Mouse (Mus musculus): ENCODE results near the gene Uba52. TPM values are rescaled to one million over a fixed set of nuclear protein-coding genes. Genes with fewer than 3 reads are reported as not detected.

The Uba52 gene
- 510 and 535 TPM in 2 replicates for total RNA-seq (2014; rRNA removed)
- polyA plus RNA-seq (2015; fragmentation: Nextera tagmentation; extraction: Ambion mirVana) = 717 and 784 TPM in 2 replicates

- H3K4me2 ChIP-seq (ENCODE audit: low read depth, low read length) = peak within 1 kb of the TSS; percentile 98
- 1% methylated on average over 74 of the region's 74 CpGs for WGBS
Observed at GRCm38 (mm10) chr8:70510228-70510915, at the start of gene Uba52. Uba52 (minus strand) TSS chr8:70510801.

GRCm38 (mm10) chr8:70560096-70560495, 49.5 kb upstream of the Uba52 start:
- Histone ChIP-seq H3K27me3 (ENCODE audit: insufficient read depth, low read length) (no peaks in the 10 kb centered on the region), H3K9ac (replicated peaks; ENCODE audit: low read length) (no peak overlapping the region), H3K27ac (no peak overlapping the region), H3K4me1 (ENCODE audit: insufficient read depth, low read length) (peaks cover 8% of the 10 kb centered on the region; the same call in 1 of the 2 replicates), H3K36me3 (ENCODE audit: insufficient read depth, low read length) (no peaks in the 10 kb centered on the region; the same call in 1 of the 2 replicates), H3K9me3 (ENCODE audit: low read length) (no peaks in the 10 kb centered on the region), H3K4me2 (ENCODE audit: low read depth, low read length) (no peak overlapping the region), H3K4me3 (ENCODE audit: low read length) (no peak overlapping the region)
- DNase-seq (ENCODE audit: low spot score) = peak; percentile 43
- ATAC-seq = peak; percentile 55
- 48% methylated on average over 2 of the region's 2 CpGs for WGBS
- peak; percentile 47 for TF ChIP-seq CTCF (IDR thresholded peaks at IDR 0.05; ENCODE audit: low read depth)

More at GRCm38 (mm10) chr8:70510228-70510915, at the start of gene Uba52:
- Histone ChIP-seq H3K4me3 (ENCODE audit: low read length) (peak within 1 kb of the TSS; percentile 90), H3K36me3 (ENCODE audit: insufficient read depth, low read length) (peaks cover 15% of the 10 kb centered on the region; the same call in 1 of the 2 replicates), H3K9me3 (ENCODE audit: low read length) (no peaks in the 10 kb centered on the region), H3K27ac (peak within 1 kb of the TSS; percentile 95), H3K9ac (replicated peaks; ENCODE audit: low read length) (peak within 1 kb of the TSS; percentile 76), H3K27me3 (ENCODE audit: insufficient read depth, low read length) (no peaks in the 10 kb centered on the region), H3K4me1 (ENCODE audit: insufficient read depth, low read length) (peaks cover 12% of the 10 kb centered on the region; the same call in 1 of the 2 replicates)
- ATAC-seq (peak; percentile 89), DNase-seq (ENCODE audit: low spot score) (peak; percentile 99)
- no peak for TF ChIP-seq CTCF (IDR thresholded peaks at IDR 0.05; ENCODE audit: low read depth)

GRCm38 (mm10) chr8:70558983-70559382, 48.4 kb upstream of the Uba52 start:
- ATAC-seq = no peak
- Histone ChIP-seq H3K36me3 (ENCODE audit: insufficient read depth, low read length) (no peaks in the 10 kb centered on the region; the same call in 1 of the 2 replicates), H3K27ac (no peak overlapping the region), H3K4me1 (ENCODE audit: insufficient read depth, low read length) (peaks cover 4% of the 10 kb centered on the region), H3K4me3 (ENCODE audit: low read length) (no peak overlapping the region), H3K4me2 (ENCODE audit: low read depth, low read length) (no peak overlapping the region), H3K9ac (replicated peaks; ENCODE audit: low read length) (no peak overlapping the region), H3K9me3 (ENCODE audit: low read length) (no peaks in the 10 kb centered on the region), H3K27me3 (ENCODE audit: insufficient read depth, low read length) (no peaks in the 10 kb centered on the region)
- 76% methylated on average over 3 of the region's 3 CpGs for WGBS
- DNase-seq (ENCODE audit: low spot score) = no peak
- peak; percentile 29 for TF ChIP-seq CTCF (IDR thresholded peaks at IDR 0.05; ENCODE audit: low read depth)

GRCm38 (mm10) chr8:70558334-70558733, 47.7 kb upstream of the Uba52 start:
- no peak; the same call in 1 of the 2 replicates for TF ChIP-seq CTCF (IDR thresholded peaks at IDR 0.05; ENCODE audit: low read depth)
- H3K4me1 ChIP-seq (ENCODE audit: insufficient read depth, low read length) = peaks cover 11% of the 10 kb centered on the region
- 59% methylated on average over 4 of the region's 4 CpGs for WGBS
- H3K36me3 ChIP-seq (ENCODE audit: insufficient read depth, low read length) = no peaks in the 10 kb centered on the region; the same call in 1 of the 2 replicates
- DNase-seq (ENCODE audit: low spot score) = no peak
- no peak overlapping the region for H3K27ac ChIP-seq
- no peak overlapping the region for H3K9ac ChIP-seq (replicated peaks; ENCODE audit: low read length)
- no peaks in the 10 kb centered on the region for H3K9me3 ChIP-seq (ENCODE audit: low read length)
- H3K4me3 ChIP-seq (ENCODE audit: low read length) = no peak overlapping the region
- H3K27me3 ChIP-seq (ENCODE audit: insufficient read depth, low read length) = no peaks in the 10 kb centered on the region
- no peak overlapping the region for H3K4me2 ChIP-seq (ENCODE audit: low read depth, low read length)
- no peak for ATAC-seq

- H3K4me2 ChIP-seq (ENCODE audit: low read depth, low read length) = no peak overlapping the region
- no peaks in the 10 kb centered on the region for H3K9me3 ChIP-seq (ENCODE audit: low read length)
- H3K36me3 ChIP-seq (ENCODE audit: insufficient read depth, low read length) = no peaks in the 10 kb centered on the region
- 91% methylated on average over 4 of the region's 4 CpGs for WGBS
- H3K27me3 ChIP-seq (ENCODE audit: insufficient read depth, low read length) = no peaks in the 10 kb centered on the region
- H3K9ac ChIP-seq (replicated peaks; ENCODE audit: low read length) = no peak overlapping the region
- no peak overlapping the region for H3K27ac ChIP-seq
- DNase-seq (ENCODE audit: low spot score) (no peak), ATAC-seq (no peak)
- TF ChIP-seq CTCF (IDR thresholded peaks at IDR 0.05; ENCODE audit: low read depth) = no peak
- peaks cover 16% of the 10 kb centered on the region for H3K4me1 ChIP-seq (ENCODE audit: insufficient read depth, low read length)
- no peak overlapping the region for H3K4me3 ChIP-seq (ENCODE audit: low read length)
Observed at GRCm38 (mm10) chr8:70555079-70555747, 44.6 kb upstream of the Uba52 start.

GRCm38 (mm10) chr8:70553740-70554139, 43.1 kb upstream of the Uba52 start:
- ATAC-seq (peak; percentile 34; the same call in 1 of the 2 replicates), DNase-seq (ENCODE audit: low spot score) (peak; percentile 66)
- Histone ChIP-seq H3K27me3 (ENCODE audit: insufficient read depth, low read length) (no peaks in the 10 kb centered on the region), H3K27ac (peak overlapping the region; percentile 28), H3K4me2 (ENCODE audit: low read depth, low read length) (no peak overlapping the region), H3K4me1 (ENCODE audit: insufficient read depth, low read length) (peaks cover 16% of the 10 kb centered on the region), H3K4me3 (ENCODE audit: low read length) (no peak overlapping the region), H3K36me3 (ENCODE audit: insufficient read depth, low read length) (no peaks in the 10 kb centered on the region), H3K9ac (replicated peaks; ENCODE audit: low read length) (no peak overlapping the region), H3K9me3 (ENCODE audit: low read length) (no peaks in the 10 kb centered on the region)
- no peak for TF ChIP-seq CTCF (IDR thresholded peaks at IDR 0.05; ENCODE audit: low read depth)

All from hindbrain, postnatal 0 days (tissue).